Mouse (Mus musculus): ENCODE measurements at regions not wholly inside any gene's neighbourhood (a gene's known extent, or its start where the extent isn't known, plus 50 kb on each side); places are given as distances from the start of the nearest gene placed in this dataset.

GRCm38 (mm10) chr14:76761691-76762090 lies 205.0 kb upstream of the Serp2 start:
- DNase-seq (ENCODE audit: low read depth, low spot score), result no peak
- Histone ChIP-seq H3K36me3 (ENCODE audit: control insufficient read depth, insufficient read depth, low read length, poor library complexity, severe bottlenecking) (no peaks in the 10 kb centered on the region), H3K27me3 (ENCODE audit: control insufficient read depth, insufficient read depth, low read length, poor library complexity, severe bottlenecking) (no peaks in the 10 kb centered on the region)

GRCm38 (mm10) chr14:76761274-76761673 lies 204.6 kb upstream of the Serp2 start:
- H3K36me3 ChIP-seq (ENCODE audit: control insufficient read depth, insufficient read depth, low read length, poor library complexity, severe bottlenecking), result no peaks in the 10 kb centered on the region
- H3K27me3 ChIP-seq (ENCODE audit: control insufficient read depth, insufficient read depth, low read length, poor library complexity, severe bottlenecking), result no peaks in the 10 kb centered on the region
- DNase-seq (ENCODE audit: low read depth, low spot score), result no peak

GRCm38 (mm10) chr14:76760509-76761023 lies 203.9 kb upstream of the Serp2 start:
- H3K36me3 ChIP-seq (ENCODE audit: control insufficient read depth, insufficient read depth, low read length, poor library complexity, severe bottlenecking), result no peaks in the 10 kb centered on the region
- H3K27me3 ChIP-seq (ENCODE audit: control insufficient read depth, insufficient read depth, low read length, poor library complexity, severe bottlenecking), result no peaks in the 10 kb centered on the region
- peak; percentile 25 for DNase-seq (ENCODE audit: low read depth, low spot score)

GRCm38 (mm10) chr14:76759377-76759776 lies 202.7 kb upstream of the Serp2 start:
- no peak for DNase-seq (ENCODE audit: low read depth, low spot score)
- Histone ChIP-seq H3K27me3 (ENCODE audit: control insufficient read depth, insufficient read depth, low read length, poor library complexity, severe bottlenecking) (no peaks in the 10 kb centered on the region), H3K36me3 (ENCODE audit: control insufficient read depth, insufficient read depth, low read length, poor library complexity, severe bottlenecking) (no peaks in the 10 kb centered on the region)

DNA sequence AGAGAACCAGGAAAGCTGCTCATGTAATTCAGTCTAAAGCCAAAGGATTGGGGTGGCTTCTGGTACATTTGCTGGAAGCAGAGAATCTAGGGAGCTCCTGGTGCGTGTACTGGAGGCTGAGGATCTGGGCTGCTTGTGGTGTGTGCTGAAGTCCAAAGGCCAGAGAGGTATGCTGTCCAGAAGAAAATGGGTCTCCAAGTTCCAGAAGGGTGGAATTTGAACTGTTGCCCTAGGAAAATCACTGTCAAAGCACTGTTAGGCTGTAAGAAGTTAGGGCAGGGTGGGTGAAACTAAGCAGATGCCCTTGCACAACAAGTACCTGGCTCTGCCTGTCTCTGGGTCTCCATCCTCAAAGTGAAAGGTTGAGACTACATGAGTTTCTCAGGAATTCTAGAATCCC lies 201.9 kb upstream of the Serp2 start:
- Histone ChIP-seq H3K36me3 (ENCODE audit: control insufficient read depth, insufficient read depth, low read length, poor library complexity, severe bottlenecking) (no peaks in the 10 kb centered on the region), H3K27me3 (ENCODE audit: control insufficient read depth, insufficient read depth, low read length, poor library complexity, severe bottlenecking) (no peaks in the 10 kb centered on the region)
- no peak for DNase-seq (ENCODE audit: low read depth, low spot score)

DNA sequence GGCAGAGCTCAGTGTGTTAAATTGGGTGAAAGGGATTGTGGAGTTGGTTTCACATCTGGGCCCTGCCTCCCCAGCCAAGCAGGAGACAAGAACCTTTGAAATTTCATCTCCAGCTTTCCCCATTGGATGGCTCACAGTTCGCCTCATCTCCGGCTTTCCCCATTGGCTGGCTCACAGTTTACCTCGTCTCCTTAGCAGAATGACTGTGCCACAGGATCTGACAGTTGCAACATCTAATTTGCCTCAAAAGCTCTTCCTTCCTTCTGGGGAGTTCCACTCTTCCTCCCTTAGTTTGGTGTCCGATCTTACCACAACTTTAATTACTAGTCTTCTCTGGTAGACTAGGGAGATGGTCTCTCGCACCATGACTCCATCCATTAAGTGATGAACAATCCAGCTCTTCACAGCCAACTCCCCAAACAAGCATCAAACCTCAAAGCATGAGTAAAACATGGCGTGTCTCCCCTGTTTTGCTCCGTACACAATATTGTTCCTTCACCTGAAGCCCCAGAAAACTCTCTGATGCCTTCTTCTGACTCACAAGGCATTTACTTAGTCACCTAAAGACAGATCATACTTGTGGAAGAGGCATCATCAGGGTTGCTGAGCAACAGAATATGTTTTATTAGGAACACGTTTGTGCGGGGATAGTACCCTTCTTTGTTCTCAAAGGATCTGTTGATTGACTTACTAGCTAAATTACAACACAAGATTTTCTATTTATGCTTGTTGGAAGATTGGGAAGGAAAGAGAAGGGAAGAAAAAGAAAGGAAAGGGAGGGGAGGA lies 199.1 kb upstream of the Serp2 start:
- Histone ChIP-seq H3K36me3 (ENCODE audit: control insufficient read depth, insufficient read depth, low read length, poor library complexity, severe bottlenecking) (no peaks in the 10 kb centered on the region), H3K27me3 (ENCODE audit: control insufficient read depth, insufficient read depth, low read length, poor library complexity, severe bottlenecking) (no peaks in the 10 kb centered on the region)
- no peak for DNase-seq (ENCODE audit: low read depth, low spot score)

DNA sequence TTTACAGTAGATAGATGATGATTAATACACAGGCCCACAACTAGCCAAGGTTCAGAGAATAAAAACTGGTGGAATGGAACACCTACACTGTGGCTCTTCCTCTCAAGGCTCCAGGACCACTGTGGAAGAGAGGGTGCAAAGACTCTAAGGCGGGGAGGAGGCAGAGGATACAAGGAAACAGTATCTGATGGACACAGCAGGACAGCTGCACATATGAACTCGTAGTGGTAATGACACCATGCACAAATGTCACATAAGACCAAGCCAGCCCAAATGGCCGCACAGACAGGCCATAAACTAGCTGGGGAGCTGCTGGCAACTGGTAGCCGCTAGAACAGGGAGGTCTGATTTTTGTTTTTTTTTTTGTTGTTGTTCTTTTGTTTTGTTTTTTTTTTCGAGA lies 197.0 kb upstream of the Serp2 start:
- no peaks in the 10 kb centered on the region for H3K36me3 ChIP-seq (ENCODE audit: control insufficient read depth, insufficient read depth, low read length, poor library complexity, severe bottlenecking)
- H3K27me3 ChIP-seq (ENCODE audit: control insufficient read depth, insufficient read depth, low read length, poor library complexity, severe bottlenecking), result no peaks in the 10 kb centered on the region
- DNase-seq (ENCODE audit: low read depth, low spot score), result no peak

- Histone ChIP-seq H3K36me3 (ENCODE audit: control insufficient read depth, insufficient read depth, low read length, poor library complexity, severe bottlenecking) (no peaks in the 10 kb centered on the region), H3K27me3 (ENCODE audit: control insufficient read depth, insufficient read depth, low read length, poor library complexity, severe bottlenecking) (no peaks in the 10 kb centered on the region)
- no peak for DNase-seq (ENCODE audit: low read depth, low spot score)
These were observed 192.5 kb upstream of the Serp2 start for GRCm38 (mm10) chr14:76749178-76749577.

- Histone ChIP-seq H3K36me3 (ENCODE audit: control insufficient read depth, insufficient read depth, low read length, poor library complexity, severe bottlenecking) (no peaks in the 10 kb centered on the region), H3K27me3 (ENCODE audit: control insufficient read depth, insufficient read depth, low read length, poor library complexity, severe bottlenecking) (no peaks in the 10 kb centered on the region)
- DNase-seq (ENCODE audit: low read depth, low spot score), result no peak
These were observed 192.0 kb upstream of the Serp2 start for GRCm38 (mm10) chr14:76748711-76749110.

DNA sequence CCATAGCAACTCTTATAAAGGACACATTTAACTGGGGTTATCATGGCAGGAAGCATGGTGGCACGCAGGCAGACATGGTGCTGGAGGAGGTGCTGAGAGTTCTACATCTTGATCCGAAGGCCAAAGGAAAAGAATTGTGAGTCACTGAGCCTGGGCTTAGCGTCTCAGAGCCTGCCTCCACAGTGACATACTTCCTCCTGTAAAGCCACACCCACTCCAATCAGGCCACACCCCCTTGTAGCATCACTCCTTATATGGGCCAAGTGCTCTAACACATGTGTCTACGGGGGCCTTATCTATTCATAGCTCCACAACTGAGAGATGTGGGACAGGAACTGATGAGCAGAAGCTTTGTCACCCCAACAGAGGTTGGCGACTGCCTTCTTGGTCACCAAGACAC lies 191.1 kb upstream of the Serp2 start:
- Histone ChIP-seq H3K36me3 (ENCODE audit: control insufficient read depth, insufficient read depth, low read length, poor library complexity, severe bottlenecking) (no peaks in the 10 kb centered on the region), H3K27me3 (ENCODE audit: control insufficient read depth, insufficient read depth, low read length, poor library complexity, severe bottlenecking) (no peaks in the 10 kb centered on the region)
- no peak for DNase-seq (ENCODE audit: low read depth, low spot score)

GRCm38 (mm10) chr14:76746282-76746681 lies 189.6 kb upstream of the Serp2 start:
- DNase-seq (ENCODE audit: low read depth, low spot score), result no peak

DNA sequence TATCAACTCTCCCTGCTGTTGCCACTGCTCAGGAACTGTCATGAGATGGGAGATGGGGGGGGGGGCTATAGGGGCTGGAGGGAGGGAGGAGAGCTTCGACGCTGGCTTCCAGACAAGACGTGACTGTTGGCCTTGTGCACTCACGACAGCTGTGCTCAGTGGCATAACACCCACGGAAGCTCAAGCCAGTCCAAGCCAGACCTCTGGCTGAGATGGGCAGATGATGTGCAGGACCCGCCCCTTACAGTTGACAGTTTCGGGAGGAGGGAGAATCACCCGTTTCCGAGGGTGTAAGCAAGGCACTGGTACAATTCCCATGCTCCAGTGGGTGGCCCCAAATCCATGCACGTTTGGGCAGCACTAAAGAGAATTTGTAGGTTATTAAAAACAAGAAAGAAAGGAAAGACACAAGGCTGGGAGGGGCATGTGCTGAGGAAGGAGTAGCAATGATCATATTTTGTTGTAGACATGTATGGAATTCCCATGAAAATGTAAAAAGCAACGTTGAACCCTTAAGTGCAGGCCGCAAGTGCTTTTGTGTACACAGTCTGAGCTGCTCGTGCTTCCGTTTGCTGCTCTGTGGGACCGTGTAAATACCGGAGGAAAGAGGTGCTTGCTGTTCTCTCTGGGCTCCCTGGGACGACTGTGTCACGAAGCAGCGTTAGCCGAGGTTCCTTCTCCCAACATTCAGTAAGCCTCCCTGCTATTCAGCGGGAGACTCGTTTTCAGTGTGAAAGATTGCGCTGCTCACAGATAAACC lies 188.2 kb upstream of the Serp2 start:
- H3K36me3 ChIP-seq (ENCODE audit: control insufficient read depth, insufficient read depth, low read length, poor library complexity, severe bottlenecking), result no peaks in the 10 kb centered on the region
- no peaks in the 10 kb centered on the region for H3K27me3 ChIP-seq (ENCODE audit: control insufficient read depth, insufficient read depth, low read length, poor library complexity, severe bottlenecking)
- DNase-seq (ENCODE audit: low read depth, low spot score), result no peak

More at GRCm38 (mm10) chr14:76746282-76746681, 189.6 kb upstream of the Serp2 start:
- Histone ChIP-seq H3K36me3 (ENCODE audit: control insufficient read depth, insufficient read depth, low read length, poor library complexity, severe bottlenecking) (no peaks in the 10 kb centered on the region), H3K27me3 (ENCODE audit: control insufficient read depth, insufficient read depth, low read length, poor library complexity, severe bottlenecking) (no peaks in the 10 kb centered on the region)

GRCm38 (mm10) chr14:76742297-76742696 lies 185.6 kb upstream of the Serp2 start:
- no peaks in the 10 kb centered on the region for H3K36me3 ChIP-seq (ENCODE audit: control insufficient read depth, insufficient read depth, low read length, poor library complexity, severe bottlenecking)
- no peaks in the 10 kb centered on the region for H3K27me3 ChIP-seq (ENCODE audit: control insufficient read depth, insufficient read depth, low read length, poor library complexity, severe bottlenecking)
- no peak for DNase-seq (ENCODE audit: low read depth, low spot score)

- DNase-seq (ENCODE audit: low read depth, low spot score), result peak; percentile 6
- no peaks in the 10 kb centered on the region for H3K36me3 ChIP-seq (ENCODE audit: control insufficient read depth, insufficient read depth, low read length, poor library complexity, severe bottlenecking)
- no peaks in the 10 kb centered on the region for H3K27me3 ChIP-seq (ENCODE audit: control insufficient read depth, insufficient read depth, low read length, poor library complexity, severe bottlenecking)
These were observed 183.3 kb upstream of the Serp2 start for GRCm38 (mm10) chr14:76739836-76740597.

GRCm38 (mm10) chr14:76735997-76736396 lies 179.3 kb upstream of the Serp2 start:
- no peak for DNase-seq (ENCODE audit: low read depth, low spot score)
- H3K36me3 ChIP-seq (ENCODE audit: control insufficient read depth, insufficient read depth, low read length, poor library complexity, severe bottlenecking), result no peaks in the 10 kb centered on the region
- no peaks in the 10 kb centered on the region for H3K27me3 ChIP-seq (ENCODE audit: control insufficient read depth, insufficient read depth, low read length, poor library complexity, severe bottlenecking)
